Mouse (Mus musculus) C2C12 (cell line): ENCODE results near the gene Snx9.

ENCODE experiments used
- CTCF ChIP-seq: IDR thresholded peaks from one replicate; pipeline ENCODE4 v1.5.1; 2011; ENCODE audit not compliant: control insufficient read depth, insufficient read depth, insufficient read length
- MAX ChIP-seq: IDR thresholded peaks from one replicate; pipeline ENCODE4 v1.6.1; 2011; ENCODE audit warnings: mild to moderate bottlenecking, control low read depth

- TF ChIP-seq CTCF, result no peak
- TF ChIP-seq MAX, result no peak
Measured at GRCm38 (mm10) chr17:5897326-5898200, 56.4 kb downstream of the Snx9 start.
